Mouse (Mus musculus) liver, embryonic 14.5 days (tissue): ENCODE measurements at regions not wholly inside any gene's neighbourhood (a gene's known extent, or its start where the extent isn't known, plus 50 kb on each side); places are given as distances from the start of the nearest gene placed in this dataset.

Experiments used
- CTCF ChIP-seq: IDR thresholded peaks from 2 replicates; pipeline ENCODE4 v1.5.1; 2016; ENCODE audit warnings: antibody characterized with exemption, low read depth, control low read depth
- EP300 ChIP-seq: IDR thresholded peaks from 2 replicates; pipeline ENCODE4 v1.6.1; 2016; ENCODE audit warnings: antibody characterized with exemption, low read depth

DNA sequence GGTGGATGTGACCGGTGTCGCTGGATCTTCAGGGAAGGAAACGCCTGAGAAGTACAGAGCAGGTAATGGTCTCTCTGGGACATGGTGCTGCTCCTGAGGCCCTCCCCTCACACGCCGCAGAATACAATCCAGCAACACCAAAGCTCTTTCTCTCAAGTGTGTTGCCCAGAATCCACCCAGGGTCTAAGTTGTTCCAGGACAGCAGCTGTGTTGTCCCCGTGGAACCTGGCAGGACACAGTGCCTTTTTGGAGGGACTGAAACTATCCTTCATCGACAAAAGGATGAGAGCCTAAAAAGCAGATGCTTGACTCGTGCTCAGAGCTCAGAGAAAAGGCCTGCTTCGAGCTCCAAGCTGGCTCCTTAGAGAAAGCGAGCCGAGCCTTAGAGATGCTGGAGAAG lies 77.8 kb upstream of the Irf2bp2 start:
- TF ChIP-seq EP300: no peak
- no peak for TF ChIP-seq CTCF
